Comparison of ENCODE assay signal across 20 mouse cellular contexts in the genomic region with DNA sequence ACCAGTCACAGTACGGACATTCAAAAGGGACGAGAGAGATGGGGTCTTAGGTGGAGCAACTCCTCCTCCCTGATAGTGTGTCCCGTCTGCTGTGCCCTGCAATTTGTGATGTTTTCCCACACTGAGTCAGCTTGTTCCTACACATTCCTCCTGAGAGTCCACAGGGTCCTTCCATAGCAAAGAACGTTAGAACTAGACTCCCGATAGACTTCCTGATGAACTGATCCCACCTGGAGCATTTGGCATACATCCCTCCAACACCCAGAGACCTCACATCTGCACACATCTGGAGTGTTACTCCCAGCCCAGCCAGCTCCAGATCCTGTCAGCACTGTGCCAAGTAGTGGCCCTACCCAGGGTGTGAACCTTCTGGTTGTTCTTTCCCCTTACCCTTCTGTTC.
"Had no signal": no experiment of that assay in that cellular context is flagged by ENCODE, and none has a peak within 500 bp of the region (broad histone marks: within the 10 kb centered on the region; RNA-seq: fewer than 3 reads in every experiment).

No protein-coding gene starts in this region.

- H3K9ac ChIP-seq: heart, embryonic 12.5 days; hindbrain, embryonic 13.5 days; hindbrain, embryonic 15.5 days; limb, embryonic 13.5 days; liver, embryonic 13.5 days; liver, embryonic 15.5 days had no signal

- H3K27me3 ChIP-seq: heart, embryonic 12.5 days; hindbrain, embryonic 13.5 days; hindbrain, embryonic 15.5 days; limb, embryonic 13.5 days; liver, embryonic 13.5 days; liver, embryonic 15.5 days had no signal

- H3K4me3 ChIP-seq: heart, embryonic 10.5 days; heart, embryonic 12.5 days; hindbrain, embryonic 13.5 days; hindbrain, embryonic 15.5 days; limb, embryonic 13.5 days; liver, embryonic 13.5 days; liver, embryonic 15.5 days had no signal

- DNase-seq: gastrocnemius, postnatal 14 days; gastrocnemius, postnatal 36 days; heart, postnatal 10 days; kidney, adult 18-20 months; kidney, adult 8-10 months; kidney, postnatal 10 days; kidney, postnatal 25 days; kidney, postnatal 4 days; layer of hippocampus, adult 9-11 months; liver; liver, embryonic 13.5 days had no signal

- H3K27ac ChIP-seq: heart, embryonic 10.5 days; hindbrain, embryonic 13.5 days; hindbrain, embryonic 15.5 days; hindbrain, postnatal 0 days; limb, embryonic 13.5 days; liver, embryonic 13.5 days; liver, embryonic 15.5 days had no signal

- H3K4me1 ChIP-seq: liver, embryonic 13.5 days; liver, embryonic 15.5 days had no signal

- ATAC-seq: hindbrain, postnatal 0 days; intestine, postnatal 0 days had no signal

- H3K4me2 ChIP-seq: heart, embryonic 12.5 days; hindbrain, embryonic 13.5 days; hindbrain, embryonic 15.5 days; limb, embryonic 13.5 days; liver, embryonic 11.5 days; liver, embryonic 13.5 days; liver, embryonic 15.5 days had no signal

- H3K36me3 ChIP-seq: heart, embryonic 10.5 days; heart, embryonic 12.5 days; hindbrain, embryonic 15.5 days; limb, embryonic 13.5 days; liver, embryonic 13.5 days; liver, embryonic 15.5 days had no signal

- H3K9me3 ChIP-seq: heart, embryonic 10.5 days; hindbrain, embryonic 13.5 days; hindbrain, embryonic 15.5 days; limb, embryonic 13.5 days; liver, embryonic 13.5 days; liver, embryonic 15.5 days had no signal
